Mouse (Mus musculus): Measurements from ENCODE around the gene Wnt9b. TPM values are rescaled to one million over a fixed set of nuclear protein-coding genes. Genes with fewer than 3 reads are reported as not detected.

The Wnt9b gene
- total RNA-seq, 2 experiments from 2014 or later: 0.17 to 0.32 TPM

DNA sequence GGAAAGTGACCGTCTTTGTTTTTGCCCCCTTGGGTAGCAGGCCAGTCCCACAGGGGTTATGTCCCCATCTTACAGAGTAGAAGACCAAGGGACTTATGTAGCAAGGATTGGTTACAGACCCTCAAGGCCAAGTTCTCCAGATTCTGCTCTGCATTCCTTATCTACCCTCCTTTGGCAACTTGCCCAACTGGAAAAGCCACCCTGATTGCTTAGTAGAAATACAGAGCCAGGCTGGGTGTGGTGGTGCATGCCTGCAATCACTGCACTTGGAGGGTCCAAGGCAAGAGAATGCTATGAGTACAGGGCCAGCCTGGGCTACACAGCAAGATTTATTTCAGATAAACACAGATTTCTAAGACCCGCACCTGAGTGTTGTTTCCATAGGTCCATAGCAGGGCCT, 15.7 kb downstream of the Wnt9b start:
- intact Hi-C loops (cut with DNase I): no loop called here
- DNase-seq (ENCODE audit: low spot score in 2 of 2): no peak

DNA sequence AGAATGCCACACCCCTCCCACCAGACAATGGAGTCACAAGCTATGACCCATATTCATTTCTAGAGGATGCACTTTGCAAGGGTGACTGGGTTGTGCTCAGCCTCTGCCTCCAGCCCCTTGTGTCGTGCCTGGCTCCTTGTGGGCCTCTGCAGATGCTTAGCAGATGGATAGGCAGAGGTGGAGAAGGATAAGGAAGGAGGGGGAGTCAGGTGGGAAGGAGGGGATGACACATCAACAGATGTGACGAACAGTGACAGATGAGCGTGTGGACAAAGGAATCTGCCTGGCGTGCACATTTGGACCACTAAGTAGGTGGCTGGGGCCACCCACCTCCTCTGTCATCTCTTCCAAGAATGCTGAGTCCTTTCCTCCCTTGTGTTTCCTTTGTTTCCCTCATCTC, 16.6 kb downstream of the Wnt9b start:
- DNase-seq (ENCODE audit: low spot score in 2 of 2): peak; percentile 32 to 39
- intact Hi-C loops (cut with DNase I): no loop called here

DNA sequence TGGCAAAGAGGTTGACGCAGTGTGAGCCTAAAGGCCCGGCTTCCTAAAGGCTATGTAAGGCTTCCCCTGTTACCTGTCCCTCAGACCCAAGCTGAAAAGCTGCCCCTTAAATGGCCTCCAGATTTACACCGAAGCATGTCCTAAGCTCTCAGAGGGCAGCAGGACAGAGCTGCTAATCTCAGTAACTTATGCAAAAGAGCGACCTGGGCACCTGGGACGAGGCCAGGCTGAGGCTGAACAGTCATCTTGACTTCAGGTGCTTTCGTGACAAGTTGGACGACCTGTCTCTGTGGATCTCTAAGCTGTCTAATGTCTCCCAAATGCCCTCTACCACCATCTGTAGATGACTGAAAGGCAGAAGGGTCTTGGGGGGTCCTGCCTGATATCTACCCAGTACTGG, 17.3 kb downstream of the Wnt9b start:
- no peak for DNase-seq (ENCODE audit: low spot score in 2 of 2)
- intact Hi-C loops (cut with DNase I): no loop called here

DNA sequence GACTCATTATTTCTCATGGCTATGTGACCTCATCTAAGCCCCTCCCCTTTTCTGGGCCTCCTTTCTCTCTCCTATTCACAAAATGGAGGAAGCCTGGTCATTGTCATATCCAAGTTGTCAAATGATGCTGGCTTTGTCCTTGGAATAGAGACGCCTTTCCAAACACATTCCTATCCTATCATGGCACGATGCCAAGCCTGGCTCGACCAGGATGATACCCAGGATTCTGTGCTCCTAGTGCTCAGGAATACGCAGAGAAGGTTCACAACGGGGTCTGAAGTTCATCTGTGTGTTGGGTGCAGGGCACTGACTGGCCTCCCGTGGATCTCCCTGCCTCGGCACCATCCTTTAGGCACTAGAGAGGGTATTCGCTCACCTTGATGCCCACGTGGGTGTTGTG, 18.0 kb downstream of the Wnt9b start:
- intact Hi-C loops (cut with DNase I): no loop called here
- no peak for DNase-seq (ENCODE audit: low spot score in 2 of 2)

DNA sequence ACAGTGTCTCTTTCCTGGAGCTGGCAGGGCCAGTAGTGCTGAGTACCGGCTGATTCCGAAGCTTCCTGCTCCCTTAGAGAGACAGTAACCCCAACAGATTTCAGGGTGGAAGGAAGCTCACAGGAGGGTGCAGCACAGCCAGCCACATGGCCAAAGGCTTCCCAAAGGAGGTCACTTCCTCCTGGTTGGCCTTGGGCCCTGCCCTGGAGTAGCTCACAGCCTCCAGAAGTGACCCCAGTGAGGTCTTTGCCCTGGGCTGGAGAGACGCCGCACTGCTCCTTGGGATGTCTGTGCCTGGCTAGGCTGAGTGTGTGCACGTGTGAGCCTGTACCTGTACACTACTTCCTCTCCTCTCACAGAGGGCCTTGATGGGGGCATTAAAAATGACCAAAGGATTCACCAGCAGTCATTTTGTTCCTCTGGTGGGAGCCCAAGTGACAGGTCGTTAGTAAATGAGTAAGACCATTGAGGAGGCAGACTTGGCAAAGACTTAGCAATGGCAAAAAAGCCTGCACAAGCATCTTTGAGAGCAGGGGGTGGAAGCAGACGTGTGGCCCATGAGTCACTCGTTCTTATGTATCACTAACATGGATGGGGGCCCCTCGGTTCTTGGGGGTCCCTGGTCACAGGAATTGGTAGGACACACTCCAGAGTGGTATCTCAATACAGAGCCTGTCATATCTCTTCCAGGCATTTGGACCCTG, 20.2 kb downstream of the Wnt9b start:
- DNase-seq (ENCODE audit: low spot score in 2 of 2): no peak
- intact Hi-C loops (cut with DNase I): no loop called here

DNA sequence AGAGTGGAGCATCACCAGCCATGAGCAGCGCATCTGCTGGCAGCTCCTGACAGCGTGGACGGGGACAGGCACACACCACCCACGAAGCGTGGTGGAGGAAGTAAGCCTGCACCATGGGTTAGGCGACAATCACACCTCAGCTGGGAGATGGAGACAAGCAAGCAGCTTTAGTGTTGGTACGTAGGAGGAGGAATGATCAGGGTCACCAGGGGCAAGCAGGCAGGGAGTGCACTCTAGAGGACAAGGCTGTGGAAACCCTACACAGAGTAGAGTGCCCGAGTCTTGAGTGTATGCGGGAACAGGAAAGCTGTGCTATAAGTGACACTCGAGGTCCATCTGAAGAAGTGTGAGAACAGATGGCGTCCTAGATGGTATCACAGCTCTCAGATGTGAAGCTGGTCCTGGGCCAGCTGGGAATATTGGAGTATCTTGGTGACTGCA, 25.3 kb downstream of the Wnt9b start:
- peak; percentile 52 to 57 for DNase-seq (ENCODE audit: low spot score in 2 of 2)
- intact Hi-C loops (cut with DNase I): no loop called here

DNA sequence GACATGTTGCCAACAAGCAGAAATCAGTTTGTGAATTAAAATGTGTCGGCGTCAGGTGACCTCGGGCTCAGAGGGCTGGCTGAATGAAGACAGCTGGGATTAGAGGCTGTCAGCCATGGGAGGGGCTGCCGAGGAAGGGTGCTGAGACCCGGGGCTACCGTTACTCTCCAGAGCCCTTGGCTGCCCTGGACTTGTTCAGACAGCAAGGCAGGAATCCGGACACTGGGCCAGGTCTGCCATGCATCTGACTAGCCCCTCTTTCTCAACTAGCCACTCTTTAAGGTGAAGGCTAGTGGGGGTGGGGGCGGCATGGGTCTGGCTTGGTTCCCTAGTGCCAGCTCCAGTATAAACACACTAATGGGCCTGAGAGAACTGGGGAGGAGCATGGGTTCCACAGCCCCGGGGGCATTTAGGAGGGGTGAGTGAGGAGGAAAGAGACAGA, 27.6 kb downstream of the Wnt9b start:
- DNase-seq (ENCODE audit: low spot score in 2 of 2): no peak

DNA sequence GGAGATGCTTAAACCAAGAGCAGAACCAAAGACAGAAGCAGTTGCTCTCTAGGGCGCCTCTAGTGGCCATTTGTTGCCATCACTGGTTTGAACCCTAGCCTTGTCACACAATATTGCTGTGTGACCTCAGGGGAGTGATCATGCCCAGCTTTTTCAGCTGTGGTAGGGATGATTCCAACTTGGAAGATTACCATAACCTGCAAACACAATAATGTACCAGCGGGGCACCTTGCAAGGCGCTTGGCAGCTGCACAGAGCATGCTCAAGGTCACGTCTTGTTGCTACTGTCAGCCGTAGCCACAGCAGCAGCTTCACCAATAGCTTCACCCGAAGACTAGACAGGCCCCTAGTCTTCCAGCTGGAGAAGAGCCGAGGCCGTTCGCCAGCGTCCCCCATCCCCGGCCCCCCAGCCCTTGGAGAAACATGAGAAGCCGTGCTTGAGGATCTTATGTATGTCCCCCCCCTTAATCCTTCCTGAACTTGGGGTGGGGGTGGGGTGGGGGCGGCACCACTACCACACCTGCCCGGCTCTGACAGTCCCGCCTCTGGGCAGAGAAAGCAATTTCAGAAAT, 28.1 kb downstream of the Wnt9b start:
- intact Hi-C loops (cut with DNase I): no loop called here
- DNase-seq (ENCODE audit: low spot score in 2 of 2): no peak

More for the DNA sequence above, 27.6 kb downstream of the Wnt9b start:
- intact Hi-C loops (cut with DNase I): no loop called here

DNA sequence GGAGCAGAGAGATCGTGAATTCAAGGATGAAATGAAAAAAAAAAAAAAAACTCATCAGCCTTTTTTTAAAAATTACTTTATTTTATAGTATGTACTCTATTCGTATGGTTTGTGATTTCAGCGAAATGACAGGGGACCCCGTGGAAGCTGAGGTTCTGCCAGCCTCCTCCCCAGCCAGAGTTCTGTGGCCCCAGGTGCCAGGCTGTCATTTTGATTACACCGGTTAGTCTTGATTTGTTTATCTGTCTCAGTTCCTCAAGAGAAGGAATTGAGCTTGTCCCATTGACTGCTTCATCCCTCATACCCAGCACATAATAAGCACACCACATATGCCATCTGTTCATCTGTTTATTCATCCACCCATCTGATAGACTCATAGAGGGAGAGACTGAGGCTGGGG, 30.2 kb downstream of the Wnt9b start:
- intact Hi-C loops (cut with DNase I): no loop called here
- DNase-seq (ENCODE audit: low spot score in 2 of 2): no peak

DNA sequence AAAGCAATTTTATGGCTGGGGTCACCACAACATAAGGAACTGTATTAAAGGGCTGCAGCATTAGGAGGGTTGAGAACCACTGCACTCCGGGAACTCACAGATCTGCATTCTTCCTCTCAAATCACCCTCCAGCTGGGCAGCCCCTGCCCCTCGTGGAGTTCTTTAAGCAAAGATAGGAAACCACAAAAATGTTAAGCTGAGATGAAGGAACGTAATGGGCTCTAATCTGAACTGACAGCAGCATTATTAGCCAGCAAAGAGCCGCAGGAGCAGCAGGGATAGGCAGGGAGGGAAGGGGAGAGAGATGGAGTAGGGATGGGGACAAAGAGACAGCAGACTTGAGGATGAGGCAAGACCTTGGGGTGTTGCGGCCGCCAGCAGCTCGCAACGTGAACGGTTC, 32.6 kb downstream of the Wnt9b start:
- intact Hi-C loops (cut with DNase I): no loop called here
- no peak for DNase-seq (ENCODE audit: low spot score in 2 of 2)

DNA sequence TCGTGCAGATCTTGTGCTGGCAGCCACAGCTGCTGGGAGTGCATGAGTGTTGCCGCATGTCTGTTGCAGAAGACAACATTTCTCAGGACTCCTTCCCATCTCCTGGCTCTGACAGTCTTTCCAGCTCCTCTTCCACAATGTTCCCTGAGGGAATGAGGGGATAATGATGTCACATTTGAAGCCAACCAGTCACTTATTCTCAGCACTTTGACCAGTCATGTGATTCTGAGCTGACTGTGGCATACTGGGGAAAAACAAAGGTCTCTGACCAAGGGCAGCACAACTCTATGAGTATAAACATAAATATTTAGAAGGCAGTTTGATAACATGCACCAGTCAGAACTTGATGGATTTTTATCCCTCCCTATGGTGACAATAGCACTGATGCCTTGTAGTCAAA, 35.5 kb downstream of the Wnt9b start:
- intact Hi-C loops (cut with DNase I): no loop called here
- no peak for DNase-seq (ENCODE audit: low spot score in 2 of 2)

DNA sequence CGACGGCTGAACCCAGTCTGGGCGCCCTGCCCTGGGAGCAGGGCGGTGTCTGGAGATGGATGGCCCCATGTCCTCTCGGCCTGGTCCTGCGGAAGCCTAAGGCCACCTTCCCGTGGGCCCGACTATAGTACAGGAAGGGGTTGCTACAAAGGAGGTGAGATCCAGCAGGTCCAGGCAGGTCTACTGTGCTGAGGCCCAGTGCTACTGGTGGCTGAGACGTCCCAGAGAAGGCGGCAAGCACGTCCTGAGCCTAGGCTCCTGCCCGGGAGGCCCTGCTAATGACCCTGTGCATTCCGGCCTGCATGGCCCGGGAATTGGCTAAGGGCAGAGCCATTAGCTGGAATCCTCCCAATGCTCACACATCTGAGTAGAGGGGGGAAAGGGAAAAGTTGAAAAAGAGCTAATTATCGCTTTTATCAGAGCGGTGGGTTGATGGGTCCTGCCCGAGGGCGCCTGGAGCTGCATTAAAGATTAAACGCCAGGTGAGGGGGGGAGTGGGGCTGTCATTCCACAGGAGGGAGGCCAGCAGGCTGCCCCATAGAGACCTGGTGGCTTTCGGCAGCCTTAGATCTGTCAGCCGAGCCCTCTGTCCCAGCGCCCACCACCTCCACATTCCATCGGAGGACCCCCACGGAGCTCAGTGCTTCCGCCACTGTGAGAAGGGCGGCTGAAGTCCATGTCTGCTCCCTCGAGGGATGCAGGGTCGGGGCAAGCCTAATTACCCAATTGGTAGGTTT, 37.6 kb downstream of the Wnt9b start:
- intact Hi-C loops (cut with DNase I): no loop called here
- no peak for DNase-seq (ENCODE audit: low spot score in 2 of 2)

DNA sequence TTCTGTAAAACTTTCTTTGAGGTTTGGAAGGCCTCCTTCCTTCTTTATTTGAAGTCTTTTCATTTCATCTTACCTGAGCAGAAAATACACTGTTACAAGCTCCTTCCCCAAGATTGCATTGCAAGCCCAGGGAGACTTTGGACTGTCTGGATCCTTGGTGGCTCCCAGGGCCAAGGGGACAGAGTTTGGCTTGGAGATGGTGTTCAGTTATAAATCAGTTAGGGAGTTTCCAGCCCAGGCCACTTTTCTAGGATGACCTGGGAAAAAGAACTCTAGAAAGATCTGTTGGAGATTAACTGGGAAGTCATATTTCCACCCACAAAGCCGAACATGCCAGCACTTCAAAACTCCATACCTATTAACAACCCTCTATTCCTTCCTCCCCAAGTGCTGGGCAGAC, 39.6 kb downstream of the Wnt9b start:
- intact Hi-C loops (cut with DNase I): no loop called here
- no peak for DNase-seq (ENCODE audit: low spot score in 2 of 2)

DNA sequence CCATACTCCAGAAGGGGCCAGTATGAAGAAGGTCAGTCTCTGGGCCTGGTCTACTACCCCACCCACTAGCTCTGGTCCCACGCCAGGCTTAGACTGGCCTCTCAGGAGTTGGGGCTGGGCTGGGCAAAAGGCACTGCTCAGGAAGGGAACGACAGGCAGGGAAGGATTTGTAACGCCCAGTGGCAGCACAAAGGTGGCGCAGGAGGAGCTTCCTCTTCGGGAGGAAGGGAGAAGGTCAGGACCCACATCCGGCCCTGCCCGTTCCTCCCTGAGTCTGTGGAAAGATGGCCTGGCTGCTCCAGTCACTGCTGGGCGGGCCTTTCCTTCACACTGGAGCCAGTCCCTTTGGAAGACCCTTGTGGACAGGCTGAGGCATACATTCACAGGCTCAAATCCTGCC, 42.6 kb downstream of the Wnt9b start:
- no peak for DNase-seq (ENCODE audit: low spot score in 2 of 2)

DNA sequence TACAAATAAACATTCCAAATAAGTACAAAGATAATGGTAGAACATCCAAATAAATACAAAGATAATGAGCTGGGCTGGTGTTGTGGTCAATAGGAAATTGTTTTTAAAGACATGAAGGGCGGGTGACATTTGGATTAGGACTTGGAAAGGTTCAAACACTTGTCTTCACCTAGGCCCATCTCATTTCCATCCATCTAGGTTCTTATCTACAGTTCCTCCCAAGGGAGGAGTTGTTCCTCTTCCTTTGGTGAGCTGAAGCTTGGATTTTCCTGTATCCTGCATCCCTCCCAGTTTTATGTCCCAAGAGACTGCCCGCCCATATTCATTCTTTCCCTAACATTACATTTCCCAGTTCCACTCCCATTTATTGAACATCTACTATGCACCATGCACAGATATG, 51.4 kb downstream of the Wnt9b start:
- no peak for DNase-seq (ENCODE audit: low spot score in 2 of 2)
- intact Hi-C loops (cut with DNase I): no loop called here

More for the DNA sequence above, 42.6 kb downstream of the Wnt9b start:
- intact Hi-C loops (cut with DNase I): no loop called here

DNA sequence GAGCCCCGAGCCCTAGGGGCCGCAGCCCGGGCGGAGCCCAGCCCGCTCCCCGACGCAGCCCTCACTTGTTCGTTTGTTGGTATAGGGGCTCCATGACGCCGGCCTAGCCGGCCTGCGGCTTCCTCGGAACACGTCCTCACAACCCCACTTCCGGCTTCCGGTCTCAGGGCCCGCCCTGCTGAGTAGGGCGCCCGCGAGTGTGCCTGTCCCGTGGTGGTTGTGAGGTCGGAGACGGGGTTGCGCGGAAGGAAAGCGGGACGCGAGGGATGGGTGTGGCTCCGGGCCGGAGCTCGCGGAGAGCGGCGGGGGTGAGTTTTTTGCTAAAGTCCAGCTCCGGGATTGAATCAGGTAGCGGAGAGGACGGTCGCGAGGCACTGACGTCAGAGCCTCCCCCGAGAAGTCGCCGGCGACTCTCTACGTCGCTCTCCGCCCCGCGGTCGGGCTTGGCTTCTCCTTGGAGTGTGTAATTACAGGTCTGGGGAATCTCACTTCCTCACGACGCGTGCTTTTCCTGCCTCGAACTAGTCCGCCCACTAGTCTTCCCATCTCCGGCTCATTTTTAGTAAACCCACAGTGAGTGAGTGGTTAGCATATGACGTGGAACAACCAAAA, 52.0 kb downstream of the Wnt9b start, which contains the start of gene Gosr2:
Gene Gosr2 (minus strand): TSS at position 334 of the 612 bp plus-strand sequence.
- intact Hi-C loops (cut with DNase I): no loop called here

DNA sequence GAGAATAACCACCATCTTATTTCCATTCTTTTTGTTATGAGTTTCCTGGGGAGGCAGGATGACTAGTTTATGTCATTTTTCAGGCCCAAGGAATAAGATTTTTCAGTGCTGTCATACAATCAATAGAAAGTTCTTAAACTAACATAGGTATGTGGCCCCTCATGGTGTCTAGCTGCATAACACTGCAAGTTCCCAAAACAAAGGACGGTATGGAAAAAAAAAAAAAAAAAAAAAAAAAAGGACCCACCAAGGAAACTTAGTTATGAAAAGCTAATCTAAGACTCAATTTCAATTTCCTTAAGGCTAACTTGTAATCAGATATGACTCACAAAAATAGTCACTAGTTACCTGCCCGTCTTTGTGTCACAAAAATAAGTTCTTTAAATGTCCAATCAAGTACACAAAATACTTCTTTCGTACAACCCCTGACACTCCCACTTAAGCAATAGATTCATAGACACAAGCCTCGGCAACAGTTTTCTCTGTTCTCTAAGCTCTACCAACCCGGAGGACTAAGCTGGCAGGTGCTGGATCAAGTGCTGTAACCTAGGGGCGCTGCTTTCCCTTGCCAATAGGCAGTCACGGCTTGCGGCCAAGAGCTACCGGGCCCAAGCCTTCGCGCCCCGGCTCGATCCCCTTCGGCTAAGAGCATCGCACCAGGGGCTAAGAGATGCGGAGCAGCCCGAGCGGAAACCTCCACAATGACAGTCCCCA, 52.6 kb downstream of the Wnt9b start:
- intact Hi-C loops (cut with DNase I): no loop called here
- no peak for DNase-seq (ENCODE audit: low spot score in 2 of 2)

More for the DNA sequence above, 52.0 kb downstream of the Wnt9b start, which contains the start of gene Gosr2:
- peak; percentile 93 to 95 for DNase-seq (ENCODE audit: low spot score in 2 of 2)

DNA sequence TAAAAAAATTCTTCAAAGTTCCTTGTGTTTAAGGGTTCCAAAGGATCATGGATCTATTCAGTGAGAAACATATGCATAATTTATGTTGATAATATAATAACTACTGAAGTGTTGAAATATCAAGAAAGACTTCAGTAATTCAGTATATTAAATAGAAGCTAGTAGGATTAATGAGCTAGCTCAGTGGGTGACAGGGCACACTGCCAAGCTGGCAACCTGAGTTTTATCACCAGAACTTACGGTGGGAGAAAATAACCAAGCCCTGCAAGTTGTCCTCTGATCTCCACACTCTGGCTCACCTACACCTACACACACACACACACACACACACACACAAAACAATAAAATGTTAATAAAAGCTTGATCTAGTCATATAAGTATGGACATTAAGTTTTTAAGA, 56.4 kb downstream of the Wnt9b start:
- intact Hi-C loops (cut with DNase I): no loop called here
- no peak for DNase-seq (ENCODE audit: low spot score in 2 of 2)

DNA sequence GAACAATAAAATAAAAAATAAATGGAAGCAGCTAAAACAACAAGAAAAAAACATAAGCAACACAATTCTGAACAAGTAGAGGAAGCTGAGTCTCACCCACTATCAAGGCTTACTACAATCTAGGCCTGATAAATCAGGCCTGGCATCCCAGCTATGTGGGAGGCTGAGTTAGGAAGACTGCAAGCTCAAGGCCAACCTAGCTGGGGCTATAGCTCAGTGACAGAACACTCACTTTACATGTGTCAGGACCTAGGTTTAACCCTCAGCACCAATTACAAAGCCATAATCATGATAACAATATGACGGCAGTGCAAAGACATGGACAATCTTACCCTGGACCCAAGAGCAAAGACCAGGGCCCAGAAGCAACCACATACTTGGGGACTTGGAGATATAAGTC, 58.6 kb downstream of the Wnt9b start:
- intact Hi-C loops (cut with DNase I): no loop called here
- DNase-seq (ENCODE audit: low spot score in 2 of 2): no peak

DNA sequence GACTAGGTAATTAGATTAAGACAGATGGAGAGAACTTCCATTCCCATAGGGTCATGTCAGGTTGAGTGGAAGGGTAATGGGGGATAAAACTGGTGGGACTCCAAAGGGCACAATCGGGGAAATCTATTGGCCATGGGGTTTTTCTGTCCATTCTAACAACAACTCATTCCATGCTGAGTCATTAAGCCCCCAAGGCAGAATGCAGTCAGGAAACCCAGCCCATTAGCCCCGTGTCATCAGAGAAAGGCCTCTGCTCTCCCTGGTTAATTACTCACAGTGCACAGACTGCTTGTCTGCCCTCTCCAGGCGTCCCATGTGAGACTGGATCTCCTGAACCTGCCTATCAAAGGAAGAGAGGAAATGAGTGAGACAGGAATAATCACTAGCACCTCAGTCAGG, 60.6 kb downstream of the Wnt9b start:
- no peak for DNase-seq (ENCODE audit: low spot score in 2 of 2)
- intact Hi-C loops (cut with DNase I): no loop called here
